Mouse (Mus musculus): ENCODE measurements around the gene Slc22a3.

GRCm38 (mm10) chr17:12452862-12453531, 54.5 kb downstream of the Slc22a3 start:
- no peak for TF ChIP-seq POLR2A (IDR thresholded peaks at IDR 0.05; ENCODE audit: control insufficient read depth, low read depth, low read length)
- TF ChIP-seq CTCF (IDR thresholded peaks at IDR 0.05; ENCODE audit: control insufficient read depth, insufficient read depth, insufficient replicate concordance, low read depth, low read length): no peak
